Mouse (Mus musculus) left cerebral cortex, postnatal 4 days (tissue): ENCODE results near the gene Serpina1f. TPM values are rescaled to one million over a fixed set of nuclear protein-coding genes. Genes with fewer than 3 reads are reported as not detected.
"Not testable (repeated sequence)": the region's sequence is repeated elsewhere in the genome, so short reads cannot be mapped to it uniquely, and the experiment has no call there.

ENCODE experiments used
- DNase-seq: peaks from one replicate; pipeline ENCODE4 v3.0.0-alpha.2; 2022
- intact Hi-C: fragments of 180-260 bp; cut with DNase I; formaldehyde crosslinking; loops from one replicate; pipeline ENCODE4 v1.15.1; 2025
- total RNA-seq, 2 experiments: library from RNA; stranded (reverse); gene quantifications; 2 replicates each; pipeline ENCODE4 v1.2.3; 2021

Serpina1f gene
- total RNA-seq, 2 experiments from 2014 or later: not detected

GRCm38 (mm10) chr12:103670344-103670743 lies 25.0 kb downstream of the Serpina1f start:
- intact Hi-C loops: no loop called here
- peak; percentile 73 for DNase-seq

- intact Hi-C loops: no loop called here
- DNase-seq: no peak
These were observed 30.0 kb downstream of the Serpina1f start for GRCm38 (mm10) chr12:103665286-103665685.

- DNase-seq, intact Hi-C loops: not testable (repeated sequence)
These were observed 33.3 kb downstream of the Serpina1f start for GRCm38 (mm10) chr12:103662053-103662452.

- intact Hi-C loops: no loop called here
- DNase-seq: no peak
These were observed 35.3 kb downstream of the Serpina1f start for GRCm38 (mm10) chr12:103660076-103660475.

- no peak for DNase-seq
- intact Hi-C loops: no loop called here
These were observed 36.2 kb downstream of the Serpina1f start for GRCm38 (mm10) chr12:103659171-103659570.

GRCm38 (mm10) chr12:103657991-103658390 lies 37.3 kb downstream of the Serpina1f start:
- intact Hi-C loops: no loop called here
- DNase-seq: no peak

GRCm38 (mm10) chr12:103656848-103657626 lies 38.3 kb downstream of the Serpina1f start, which contains the start of gene Serpina6:
TSS of gene Serpina6 (minus strand) at chr12:103657212.
- no peak for DNase-seq
- intact Hi-C loops: no loop called here

GRCm38 (mm10) chr12:103655123-103656044 lies 39.9 kb downstream of the Serpina1f start:
- intact Hi-C loops: no loop called here
- no peak for DNase-seq

- DNase-seq: no peak
- intact Hi-C loops: no loop called here
These were observed 41.5 kb downstream of the Serpina1f start for GRCm38 (mm10) chr12:103653836-103654235.

GRCm38 (mm10) chr12:103646314-103646713 lies 49.0 kb downstream of the Serpina1f start:
- intact Hi-C loops: loop anchor here (10.0 kb wide), 2 partner anchors 102 to 132 kb away; no protein-coding TSS in a partner anchor
- no peak for DNase-seq

GRCm38 (mm10) chr12:103644601-103645000 lies 50.7 kb downstream of the Serpina1f start:
- intact Hi-C loops: loop anchor here (5.0 to 10.0 kb wide), 3 partner anchors 100 to 217 kb away; partner anchors contain the start of gene Ddx24
- no peak for DNase-seq

- DNase-seq: no peak
- intact Hi-C loops: loop anchor here (5.0 to 10.0 kb wide), 3 partner anchors 99 to 217 kb away; partner anchors contain the start of gene Ddx24
These were observed 51.5 kb downstream of the Serpina1f start for GRCm38 (mm10) chr12:103643818-103644217.

- intact Hi-C loops: loop anchor here (5.0 to 10.0 kb wide), 3 partner anchors 99 to 216 kb away; partner anchors contain the start of gene Ddx24
- peak; percentile 83 for DNase-seq
These were observed 52.0 kb downstream of the Serpina1f start for GRCm38 (mm10) chr12:103643336-103643735.

Other genes starting within 250 kb of the Serpina1f start
- not detected for gene Ifi27l2b, start 238.3 kb downstream of the Serpina1f start, total RNA-seq
- gene Ppp4r4, start 163.2 kb downstream of the Serpina1f start, total RNA-seq: 1 to 10 TPM; 7.2 to 8.1 TPM
- gene Serpina10, start 64.1 kb downstream of the Serpina1f start, total RNA-seq: not detected
- gene Serpina6, start 38.3 kb downstream of the Serpina1f start, total RNA-seq: not detected
- gene Serpina16, start 19.4 kb downstream of the Serpina1f start, total RNA-seq: not detected
- not detected for gene Serpina1d, start 78.1 kb upstream of the Serpina1f start, total RNA-seq
- gene Serpina1b, start 134.8 kb upstream of the Serpina1f start, total RNA-seq: not detected
- not detected for gene Serpina1a, start 168.0 kb upstream of the Serpina1f start, total RNA-seq
- gene Serpina1c, start 209.4 kb upstream of the Serpina1f start, total RNA-seq: not detected